Comparison of ENCODE assay signal across 8 mouse cellular contexts in genomic region chr11:79992592-79993355, GRCm38 (mm10). TPM values are rescaled to one million over a fixed set of nuclear protein-coding genes. Genes with fewer than 3 reads are reported as not detected.
DNase-seq lines count a peak whose midpoint lies in the region; ATAC-seq and TF ChIP-seq lines count a peak whose summit lies in the region.

Gene Suz12, plus strand, starts transcription at chr11:79993106.

- H3K9ac ChIP-seq in embryonic facial prominence, embryonic 14.5 days (ENCODE audit: low read depth, low read length) = peak within 1 kb of the TSS; percentile 94
- peak within 1 kb of the TSS; percentile 98 for H3K9ac ChIP-seq in heart, adult 2 months (ENCODE audit: low read depth, low read length)
- H3K9ac ChIP-seq in limb, embryonic 13.5 days = peak within 1 kb of the TSS; percentile 90
- H3K9ac ChIP-seq in midbrain, embryonic 16.5 days (ENCODE audit: low read depth, low read length) = peak within 1 kb of the TSS; percentile 91

- TF ChIP-seq POLR2A in heart, adult 2 months (IDR thresholded peaks at IDR 0.05; ENCODE audit: insufficient read depth, low read depth, low read length) = peak; percentile 86

- DNase-seq in 3T3-L1 (ENCODE audit: low read depth, low spot score) = peak; percentile 94
- DNase-seq in adrenal gland, postnatal 4 days (ENCODE audit: low spot score in 2 of 2) = peak; percentile 83 to 91
- peak; percentile 99 for DNase-seq in embryonic facial prominence, embryonic 14.5 days (ENCODE audit: low spot score)
- DNase-seq in heart, adult 2 months = peak; percentile 95 to 98
- peak; percentile 92 to 94 for DNase-seq in kidney, adult 8-10 months
- DNase-seq in spleen, postnatal 10 days (ENCODE audit: low spot score in 2 of 2) = peak; percentile 89 to 97

- H3K4me2 ChIP-seq in embryonic facial prominence, embryonic 14.5 days (ENCODE audit: low read depth, low read length) = peak within 1 kb of the TSS; percentile 79
- peak within 1 kb of the TSS; percentile 83 for H3K4me2 ChIP-seq in limb, embryonic 13.5 days (replicated peaks)
- peak within 1 kb of the TSS; percentile 91 for H3K4me2 ChIP-seq in midbrain, embryonic 16.5 days (ENCODE audit: low read length)

- H3K79me2 ChIP-seq in heart, adult 2 months (replicated peaks; ENCODE audit: control insufficient read depth, insufficient read depth, low read length) = peaks cover 5% of the 10 kb centered on the region; the same call in 1 of the 2 replicates

- intact Hi-C loops in heart, adult 2 months (cut with DNase I) = loop anchor here (2.0 kb wide), 1 partner anchor 30 kb away; the partner anchor contains the start of gene Utp6

- no peaks in the 10 kb centered on the region for H3K27me3 ChIP-seq in embryonic facial prominence, embryonic 14.5 days (replicated peaks; ENCODE audit: control insufficient read depth, insufficient read depth, low read length)
- no peaks in the 10 kb centered on the region for H3K27me3 ChIP-seq in heart, adult 2 months (ENCODE audit: control insufficient read depth, insufficient read depth, low read length)
- H3K27me3 ChIP-seq in limb, embryonic 13.5 days = no peaks in the 10 kb centered on the region
- no peaks in the 10 kb centered on the region for H3K27me3 ChIP-seq in midbrain, embryonic 16.5 days (ENCODE audit: control insufficient read depth, insufficient read depth, low read depth, low read length)

- peak; percentile 94 for ATAC-seq in embryonic facial prominence, embryonic 14.5 days (ENCODE audit: low read depth)
- ATAC-seq in limb, embryonic 13.5 days (ENCODE audit: low FRiP score, low read depth) = peak; percentile 94
- peak; percentile 97 for ATAC-seq in midbrain, embryonic 16.5 days

- H3K4me3 ChIP-seq in embryonic facial prominence, embryonic 14.5 days (ENCODE audit: low read depth, low read length) = peak within 1 kb of the TSS; percentile 99
- peak within 1 kb of the TSS; percentile 84 for H3K4me3 ChIP-seq in heart, adult 2 months
- peak within 1 kb of the TSS; percentile 70 for H3K4me3 ChIP-seq in limb, embryonic 13.5 days
- peak within 1 kb of the TSS; percentile 98 for H3K4me3 ChIP-seq in midbrain, embryonic 16.5 days (ENCODE audit: low read depth, low read length)

- TF ChIP-seq EP300 in heart, adult 2 months (IDR thresholded peaks at IDR 0.05; ENCODE audit: insufficient read depth, low read depth, low read length) = no peak

- peak within 1 kb of the TSS; percentile 99 for H3K27ac ChIP-seq in embryonic facial prominence, embryonic 14.5 days (replicated peaks; ENCODE audit: low read depth, low read length)
- peak within 1 kb of the TSS; percentile 88 for H3K27ac ChIP-seq in heart, adult 2 months
- peak within 1 kb of the TSS; percentile 99 for H3K27ac ChIP-seq in limb, embryonic 13.5 days
- peak within 1 kb of the TSS; percentile 98 for H3K27ac ChIP-seq in midbrain, embryonic 16.5 days (ENCODE audit: low read length)

- H3K4me1 ChIP-seq in embryonic facial prominence, embryonic 14.5 days (ENCODE audit: control insufficient read depth, insufficient read depth, low read length) = peaks cover 4% of the 10 kb centered on the region; the same call in 1 of the 2 replicates
- no peaks in the 10 kb centered on the region for H3K4me1 ChIP-seq in heart, adult 2 months (ENCODE audit: control insufficient read depth, insufficient read depth, low read length)
- 0 out of 2 replicates have a peak, but pooled peaks cover 3% of the 10 kb centered on the region for H3K4me1 ChIP-seq in limb, embryonic 13.5 days
- peaks cover 3% of the 10 kb centered on the region for H3K4me1 ChIP-seq in midbrain, embryonic 16.5 days (ENCODE audit: control insufficient read depth, insufficient read depth, low read length)

- H3K9me3 ChIP-seq in embryonic facial prominence, embryonic 14.5 days (ENCODE audit: control insufficient read depth, low read length) = no peaks in the 10 kb centered on the region
- H3K9me3 ChIP-seq in limb, embryonic 13.5 days = no peaks in the 10 kb centered on the region
- no peaks in the 10 kb centered on the region for H3K9me3 ChIP-seq in midbrain, embryonic 16.5 days (replicated peaks; ENCODE audit: control insufficient read depth, low read length, poor library complexity, severe bottlenecking)

- H3K36me3 ChIP-seq in embryonic facial prominence, embryonic 14.5 days (ENCODE audit: control insufficient read depth, insufficient read depth, low read length) = peaks cover 18% of the 10 kb centered on the region
- H3K36me3 ChIP-seq in heart, adult 2 months (ENCODE audit: control insufficient read depth, insufficient read depth, low read length) = no peaks in the 10 kb centered on the region; the same call in 1 of the 2 replicates
- peaks cover 12% of the 10 kb centered on the region for H3K36me3 ChIP-seq in limb, embryonic 13.5 days
- H3K36me3 ChIP-seq in midbrain, embryonic 16.5 days (ENCODE audit: control insufficient read depth, insufficient read depth, low read length) = no peaks in the 10 kb centered on the region

- under 1% methylated on average over 36 of the region's 74 CpGs for WGBS in embryonic facial prominence, embryonic 14.5 days
- under 1% methylated on average over 65 of the region's 74 CpGs for WGBS in heart, adult 2 months
- under 1% methylated on average over 63 of the region's 74 CpGs for WGBS in limb, embryonic 13.5 days
- under 1% methylated on average over 64 of the region's 74 CpGs for WGBS in midbrain, embryonic 16.5 days

- TF ChIP-seq CTCF in heart, adult 2 months (IDR thresholded peaks at IDR 0.05) = no peak

RNA-seq across cellular contexts. Expression of gene Suz12, which starts in this region (rescaled TPM):
- total RNA-seq in adrenal gland, postnatal 4 days (2021) = 10 to 100 TPM; 80.8 to 83.1 TPM
- polyA plus RNA-seq in embryonic facial prominence, embryonic 14.5 days (2014; fragmentation: Nextera tagmentation; extraction: Ambion mirVana) = 19.0 and 20.6 TPM in 2 replicates
- total RNA-seq in heart, adult 2 months (2021) = 10 to 100 TPM; 23.9 to 26.7 TPM
- polyA plus RNA-seq in heart, adult 2 months (2012; rRNA removed) = 3.7 and 7.8 TPM in 2 replicates
- polyA plus RNA-seq in limb, embryonic 13.5 days (2015; fragmentation: Nextera tagmentation; extraction: Ambion mirVana) = 24.5 and 24.9 TPM in 2 replicates
- 11.7 and 13.2 TPM in 2 replicates for polyA plus RNA-seq in midbrain, embryonic 16.5 days (2015; fragmentation: Nextera tagmentation; extraction: Ambion mirVana)

Comparison
In these comparisons a context has a peak if more than half of its experiments do, and no peak if none do; other contexts are left out.
1. Peak in every context shown above with its lines: DNase-seq, ATAC-seq, H3K4me3 ChIP-seq and H3K27ac ChIP-seq.